Mouse (Mus musculus): ENCODE data around the gene Myo5c.

Gene Myo5c

GRCm38 (mm10) chr9:75330821-75331220 is 99.0 kb downstream of the Myo5c start:
- DNase-seq (ENCODE audit: low spot score) = no peak

- DNase-seq (ENCODE audit: low spot score) = no peak
Observed at GRCm38 (mm10) chr9:75334440-75334839, 102.6 kb downstream of the Myo5c start.

GRCm38 (mm10) chr9:75338016-75338415 is 106.2 kb downstream of the Myo5c start:
- DNase-seq (ENCODE audit: low spot score) = no peak

GRCm38 (mm10) chr9:75342433-75342832 is 110.6 kb downstream of the Myo5c start:
- no peak for DNase-seq (ENCODE audit: low spot score)

- no peak for DNase-seq (ENCODE audit: low spot score)
Observed at GRCm38 (mm10) chr9:75347458-75347857, 115.6 kb downstream of the Myo5c start, which contains the start of gene Bcl2l10. Bcl2l10 (plus strand) TSS chr9:75347758.

GRCm38 (mm10) chr9:75348066-75348465 is 116.2 kb downstream of the Myo5c start:
- no peak for DNase-seq (ENCODE audit: low spot score)

GRCm38 (mm10) chr9:75348641-75349040 is 116.8 kb downstream of the Myo5c start:
- no peak for DNase-seq (ENCODE audit: low spot score)

GRCm38 (mm10) chr9:75353094-75353493 is 121.3 kb downstream of the Myo5c start:
- no peak for DNase-seq (ENCODE audit: low spot score)

Data from ovary, postnatal 10 days (tissue).